Mouse (Mus musculus): ENCODE data around the gene Ldlrad1. TPM values are rescaled to one million over a fixed set of nuclear protein-coding genes. Genes with fewer than 3 reads are reported as not detected.

Ldlrad1 gene
- polyA plus RNA-seq, 1 experiment, result not detected

DNA sequence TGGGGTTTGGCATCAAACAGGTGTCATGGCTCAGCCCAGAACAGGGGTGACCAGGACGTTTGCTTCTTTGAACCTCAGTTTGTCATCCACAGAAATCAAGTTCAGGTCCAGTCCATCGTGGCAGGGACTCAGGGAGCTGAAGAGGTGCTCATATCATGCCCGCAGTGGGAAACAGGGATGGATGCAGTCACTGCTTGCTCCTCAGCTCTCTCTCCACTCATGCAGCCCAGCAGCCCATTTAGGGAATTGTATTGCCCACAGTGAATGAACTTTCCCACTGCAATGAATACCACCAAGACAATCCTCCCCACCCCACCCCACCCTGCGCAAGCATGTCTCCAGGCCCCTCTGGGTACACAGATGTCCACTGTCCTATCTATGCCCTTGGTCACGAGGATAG, 3.0 kb downstream of the Ldlrad1 start:
- DNase-seq (ENCODE audit: low read depth), result no peak
- no peak for TF ChIP-seq CTCF (IDR thresholded peaks at IDR 0.05; ENCODE audit: borderline replicate concordance, extremely low read depth, insufficient read depth, insufficient read length)
- TF ChIP-seq POLR2A (IDR thresholded peaks at IDR 0.05; ENCODE audit: borderline replicate concordance, extremely low read depth, insufficient read depth, insufficient read length, poor library complexity, severe bottlenecking), result no peak

DNA sequence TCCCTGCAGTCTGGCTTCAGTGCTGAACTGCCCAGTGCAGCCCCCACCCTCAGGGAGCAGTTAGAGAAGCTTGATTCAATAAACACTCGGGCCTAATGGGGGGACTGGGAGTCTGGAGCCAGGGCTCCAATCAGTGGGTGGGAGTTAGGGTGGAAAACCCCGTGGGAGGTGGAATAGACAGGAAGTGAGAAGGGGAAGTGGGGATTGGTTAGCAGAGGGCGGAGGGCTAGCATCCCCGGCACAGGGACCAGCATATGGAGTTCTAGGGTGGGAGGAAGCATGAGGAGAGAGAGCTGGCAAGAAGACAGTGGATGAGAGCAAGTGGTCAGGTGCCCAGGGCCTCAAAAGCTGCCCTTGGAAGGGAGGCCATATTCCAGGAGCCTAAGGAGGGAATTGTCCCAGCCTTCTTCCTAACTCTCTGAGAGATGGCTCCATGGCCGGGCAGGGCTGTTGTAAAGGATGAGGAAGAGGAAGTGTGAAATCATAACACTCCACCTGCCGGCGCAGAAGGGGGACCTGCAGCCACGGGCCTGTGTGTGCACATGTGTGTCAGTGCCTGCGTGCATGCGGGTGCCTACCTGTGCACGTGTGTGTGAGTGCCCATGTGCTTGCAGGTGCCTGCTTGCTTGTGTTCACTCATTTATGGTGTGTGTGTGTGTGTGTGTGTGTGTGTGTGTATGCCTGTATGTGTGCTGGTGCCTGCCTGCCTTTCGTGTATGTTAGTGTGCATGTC, 4.5 kb downstream of the Ldlrad1 start:
- TF ChIP-seq POLR2A (IDR thresholded peaks at IDR 0.05; ENCODE audit: borderline replicate concordance, extremely low read depth, insufficient read depth, insufficient read length, poor library complexity, severe bottlenecking) (no peak), CTCF (IDR thresholded peaks at IDR 0.05; ENCODE audit: borderline replicate concordance, extremely low read depth, insufficient read depth, insufficient read length) (no peak)
- DNase-seq (ENCODE audit: low read depth), result no peak

DNA sequence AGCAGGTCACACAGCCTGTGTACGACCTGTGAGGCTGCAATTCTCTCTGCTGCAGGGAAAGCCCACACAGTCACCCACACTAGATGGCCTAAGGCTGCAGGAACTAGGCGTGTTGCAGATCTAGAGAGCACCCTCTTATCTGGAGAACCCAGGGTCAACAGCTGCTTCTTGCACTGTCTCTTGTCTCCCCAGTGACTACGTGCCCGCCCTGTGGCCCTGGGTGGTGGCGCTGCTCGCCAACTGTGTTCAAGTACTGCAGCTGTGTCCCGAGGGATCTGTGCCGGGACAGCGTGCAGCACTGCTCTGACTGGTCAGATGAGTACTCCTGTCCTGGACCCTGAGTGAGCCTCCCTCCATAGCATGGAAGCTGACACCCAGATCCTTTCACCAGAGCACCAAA, 8.6 kb downstream of the Ldlrad1 start:
- TF ChIP-seq POLR2A (IDR thresholded peaks at IDR 0.05; ENCODE audit: borderline replicate concordance, extremely low read depth, insufficient read depth, insufficient read length, poor library complexity, severe bottlenecking) (no peak), CTCF (IDR thresholded peaks at IDR 0.05; ENCODE audit: borderline replicate concordance, extremely low read depth, insufficient read depth, insufficient read length) (no peak)
- no peak for DNase-seq (ENCODE audit: low read depth)

DNA sequence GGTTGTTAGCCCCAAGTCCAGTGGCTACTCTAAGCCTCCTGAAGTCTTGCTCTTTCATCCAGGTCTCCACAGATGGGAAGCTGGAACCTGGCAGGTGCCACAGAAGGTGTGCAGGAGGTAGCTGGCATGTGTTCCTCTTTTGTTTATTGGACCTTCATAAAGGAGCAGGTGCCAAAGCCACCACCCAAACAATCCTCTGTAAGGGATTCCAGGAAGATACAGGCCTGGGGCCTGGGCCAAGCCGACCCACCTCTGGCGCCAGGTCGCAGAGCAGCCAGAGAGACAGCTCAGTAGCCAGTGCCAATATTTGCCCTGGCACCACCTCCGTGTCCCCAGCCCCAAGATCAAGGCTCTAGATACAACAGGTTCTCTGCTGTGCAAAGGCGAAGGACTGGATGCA, 12.5 kb downstream of the Ldlrad1 start:
- no peak for TF ChIP-seq CTCF (IDR thresholded peaks at IDR 0.05; ENCODE audit: borderline replicate concordance, extremely low read depth, insufficient read depth, insufficient read length)
- TF ChIP-seq POLR2A (IDR thresholded peaks at IDR 0.05; ENCODE audit: borderline replicate concordance, extremely low read depth, insufficient read depth, insufficient read length, poor library complexity, severe bottlenecking), result no peak
- no peak for DNase-seq (ENCODE audit: low read depth)

DNA sequence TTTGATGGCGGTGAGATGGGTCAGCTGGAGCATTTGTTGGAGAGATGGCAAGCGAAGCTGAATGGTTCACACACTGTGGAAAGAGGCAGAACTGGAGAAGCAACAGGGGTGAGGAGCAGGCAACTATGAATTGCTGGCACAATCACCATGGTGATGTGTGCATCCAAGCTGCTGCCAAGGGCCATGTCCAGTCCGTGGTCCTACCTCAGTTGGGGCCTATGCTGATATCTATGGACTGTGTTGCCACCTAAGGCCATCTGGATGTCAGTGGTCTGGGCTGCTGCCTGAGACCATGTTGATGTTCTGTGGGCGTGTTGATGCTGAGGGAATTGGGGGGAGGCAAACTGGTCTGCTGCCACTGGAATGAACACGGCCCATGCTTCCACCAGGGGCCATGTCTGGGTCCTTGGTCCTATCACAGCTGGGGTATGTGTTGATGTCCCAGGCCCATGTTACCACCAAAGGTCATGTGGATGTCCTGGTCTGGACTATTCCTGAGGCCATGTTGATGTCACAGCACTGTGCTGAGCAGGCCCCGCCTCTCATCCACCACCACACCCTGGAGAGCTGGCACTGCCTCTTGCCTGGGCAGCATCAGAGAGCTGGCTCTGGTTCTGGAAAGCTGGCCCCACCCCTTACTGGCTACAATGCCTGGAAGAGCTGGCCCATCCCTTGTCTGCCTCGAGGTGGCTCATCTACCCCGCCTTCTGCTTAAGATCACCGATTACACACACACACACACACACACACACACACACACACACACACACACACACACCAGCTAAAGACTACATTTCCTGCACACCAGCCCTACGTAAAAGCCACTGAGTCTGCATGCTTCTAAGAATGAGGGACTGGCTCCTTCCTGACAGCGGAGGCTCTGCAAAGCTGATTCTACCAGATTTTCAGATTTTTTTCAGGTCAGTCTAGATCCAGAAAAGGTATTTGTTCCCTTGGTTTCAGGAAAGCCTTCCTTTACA, 14.5 kb downstream of the Ldlrad1 start:
- DNase-seq (ENCODE audit: low read depth), result peak; percentile 49
- no peak for TF ChIP-seq CTCF (IDR thresholded peaks at IDR 0.05; ENCODE audit: borderline replicate concordance, extremely low read depth, insufficient read depth, insufficient read length)
- TF ChIP-seq POLR2A (IDR thresholded peaks at IDR 0.05; ENCODE audit: borderline replicate concordance, extremely low read depth, insufficient read depth, insufficient read length, poor library complexity, severe bottlenecking), result no peak

DNA sequence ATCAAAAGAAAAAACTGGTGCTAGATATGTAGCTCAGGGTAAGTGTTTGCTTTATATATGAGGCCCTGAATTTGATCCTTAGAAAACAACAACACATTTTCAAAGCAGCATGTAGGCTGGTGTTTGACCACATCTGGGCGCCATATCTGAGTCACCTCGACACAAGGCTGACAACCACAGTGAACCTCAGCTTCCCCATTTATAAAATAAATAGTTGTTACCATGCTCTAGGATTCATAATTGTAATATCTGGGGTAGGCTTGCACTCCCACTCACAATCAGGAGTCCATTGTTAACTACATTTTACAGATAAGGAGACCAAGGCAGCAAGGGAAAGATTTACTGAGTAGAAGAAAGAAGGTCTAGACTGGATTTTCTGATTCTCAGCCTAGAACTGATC, 17.3 kb downstream of the Ldlrad1 start:
- no peak for DNase-seq (ENCODE audit: low read depth)
- TF ChIP-seq POLR2A (IDR thresholded peaks at IDR 0.05; ENCODE audit: borderline replicate concordance, extremely low read depth, insufficient read depth, insufficient read length, poor library complexity, severe bottlenecking), result no peak
- TF ChIP-seq CTCF (IDR thresholded peaks at IDR 0.05; ENCODE audit: borderline replicate concordance, extremely low read depth, insufficient read depth, insufficient read length), result no peak

DNA sequence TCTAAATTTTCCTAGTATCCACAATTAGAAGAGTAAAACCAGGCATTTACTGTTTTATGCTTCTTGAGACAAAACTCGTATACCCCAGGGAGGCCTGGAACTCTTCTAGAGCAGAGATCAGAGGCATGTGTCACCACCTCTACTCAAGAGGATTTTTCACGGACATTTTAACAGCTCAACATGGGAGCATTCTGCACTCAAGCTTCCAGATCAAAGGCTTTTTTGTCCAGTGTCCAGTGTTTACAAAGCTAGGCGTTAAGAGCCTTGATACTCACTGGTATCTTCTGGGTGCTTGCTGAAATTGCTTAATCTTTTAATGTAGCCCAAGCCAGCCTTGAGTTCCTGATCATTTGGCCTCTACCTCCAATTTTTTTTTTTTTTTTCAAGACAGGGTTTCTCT, 23.2 kb downstream of the Ldlrad1 start:
- TF ChIP-seq POLR2A (IDR thresholded peaks at IDR 0.05; ENCODE audit: borderline replicate concordance, extremely low read depth, insufficient read depth, insufficient read length, poor library complexity, severe bottlenecking) (no peak), CTCF (IDR thresholded peaks at IDR 0.05; ENCODE audit: borderline replicate concordance, extremely low read depth, insufficient read depth, insufficient read length) (no peak)
- no peak for DNase-seq (ENCODE audit: low read depth)

DNA sequence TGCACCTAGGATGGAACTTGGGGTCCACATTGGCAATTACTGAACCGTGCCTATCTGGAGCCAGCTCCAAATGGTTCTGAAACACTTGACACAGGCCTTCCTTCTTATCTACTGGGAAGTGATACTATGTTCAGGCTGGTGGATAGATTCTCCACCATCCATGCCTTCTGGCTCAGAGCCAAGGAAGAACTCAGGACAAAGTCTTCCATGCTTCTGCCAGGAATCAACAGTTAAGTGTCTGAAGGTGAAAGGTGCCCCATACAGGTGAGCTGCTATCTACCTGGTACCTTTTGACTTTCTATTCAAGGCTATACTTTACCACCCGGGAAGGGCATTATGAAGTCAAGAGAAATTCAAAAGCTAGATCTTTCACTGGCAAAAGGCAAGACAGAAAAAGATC, 29.3 kb downstream of the Ldlrad1 start:
- TF ChIP-seq POLR2A (IDR thresholded peaks at IDR 0.05; ENCODE audit: borderline replicate concordance, extremely low read depth, insufficient read depth, insufficient read length, poor library complexity, severe bottlenecking), result no peak
- no peak for TF ChIP-seq CTCF (IDR thresholded peaks at IDR 0.05; ENCODE audit: borderline replicate concordance, extremely low read depth, insufficient read depth, insufficient read length)
- DNase-seq (ENCODE audit: low read depth), result no peak

DNA sequence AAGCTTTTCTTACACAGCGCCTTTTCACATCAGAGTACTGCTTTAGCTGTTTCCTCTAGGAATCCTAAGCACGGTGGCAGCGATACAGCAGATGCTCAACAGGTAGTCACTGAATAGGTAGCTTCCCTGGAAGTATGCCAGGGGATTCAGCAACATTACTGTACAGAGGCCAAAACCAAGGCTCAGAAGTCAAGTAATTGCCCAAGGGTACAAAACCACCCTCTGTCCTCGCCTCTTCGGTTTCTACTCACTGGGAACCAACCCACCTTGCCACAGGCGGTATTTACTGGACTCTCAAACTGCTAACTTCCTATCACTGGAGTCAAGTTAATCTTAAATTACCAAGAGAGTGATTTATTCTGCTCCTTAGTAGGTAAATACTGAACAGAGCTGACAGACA, 31.2 kb downstream of the Ldlrad1 start:
- DNase-seq (ENCODE audit: low read depth), result no peak

DNA sequence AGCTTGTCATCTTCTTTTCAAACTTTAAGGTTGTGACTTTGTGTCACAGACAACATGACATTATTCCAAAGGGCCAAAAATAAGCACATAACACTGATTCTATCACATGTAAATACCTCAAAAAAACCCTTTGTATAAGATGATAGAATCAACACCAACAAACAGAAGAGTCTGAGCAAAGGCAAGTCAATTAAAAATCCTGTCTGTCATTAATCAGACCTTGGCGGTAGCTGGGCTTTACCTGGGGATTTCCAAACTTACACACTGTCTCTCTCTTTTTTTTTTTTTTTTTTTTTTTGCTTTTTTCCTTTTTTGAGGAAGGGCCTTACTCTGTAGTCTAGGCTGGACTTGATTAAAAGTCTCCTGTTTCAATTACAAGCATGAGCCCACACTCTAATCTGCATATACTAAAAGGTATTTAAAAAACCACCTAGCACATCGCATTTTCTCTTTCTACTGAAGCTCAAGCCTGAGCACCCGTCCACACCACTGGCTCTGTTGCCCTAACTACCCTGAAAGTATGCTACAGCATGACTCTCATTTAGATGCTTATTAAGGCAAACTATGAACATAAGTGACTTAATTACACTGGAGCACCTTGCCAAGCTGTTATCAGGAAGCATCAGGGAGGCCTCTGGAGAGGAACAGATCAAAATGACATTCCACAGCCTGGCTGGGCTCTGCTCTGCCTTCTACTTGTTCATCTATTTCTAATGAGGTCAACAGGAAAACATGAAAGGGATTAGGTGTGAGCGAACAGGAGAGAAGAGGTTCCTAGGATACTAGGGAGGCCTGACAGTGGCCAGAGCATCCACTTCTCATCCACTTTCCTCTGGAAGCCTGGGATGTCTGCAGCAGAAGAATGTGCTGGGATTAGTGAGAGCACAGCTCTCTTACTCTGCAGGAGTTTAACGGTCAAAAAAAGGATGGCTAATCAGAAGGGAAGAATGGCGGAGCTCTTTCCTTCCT, 34.7 kb downstream of the Ldlrad1 start:
- DNase-seq (ENCODE audit: low read depth), result peak; percentile 53

More for the DNA sequence above, 31.2 kb downstream of the Ldlrad1 start:
- TF ChIP-seq CTCF (IDR thresholded peaks at IDR 0.05; ENCODE audit: borderline replicate concordance, extremely low read depth, insufficient read depth, insufficient read length) (no peak), POLR2A (IDR thresholded peaks at IDR 0.05; ENCODE audit: borderline replicate concordance, extremely low read depth, insufficient read depth, insufficient read length, poor library complexity, severe bottlenecking) (no peak)

More for the DNA sequence above, 34.7 kb downstream of the Ldlrad1 start:
- TF ChIP-seq POLR2A (IDR thresholded peaks at IDR 0.05; ENCODE audit: borderline replicate concordance, extremely low read depth, insufficient read depth, insufficient read length, poor library complexity, severe bottlenecking) (no peak), CTCF (IDR thresholded peaks at IDR 0.05; ENCODE audit: borderline replicate concordance, extremely low read depth, insufficient read depth, insufficient read length) (no peak)
